ENCODE assay signal across 8 mouse cellular contexts in the genomic region with DNA sequence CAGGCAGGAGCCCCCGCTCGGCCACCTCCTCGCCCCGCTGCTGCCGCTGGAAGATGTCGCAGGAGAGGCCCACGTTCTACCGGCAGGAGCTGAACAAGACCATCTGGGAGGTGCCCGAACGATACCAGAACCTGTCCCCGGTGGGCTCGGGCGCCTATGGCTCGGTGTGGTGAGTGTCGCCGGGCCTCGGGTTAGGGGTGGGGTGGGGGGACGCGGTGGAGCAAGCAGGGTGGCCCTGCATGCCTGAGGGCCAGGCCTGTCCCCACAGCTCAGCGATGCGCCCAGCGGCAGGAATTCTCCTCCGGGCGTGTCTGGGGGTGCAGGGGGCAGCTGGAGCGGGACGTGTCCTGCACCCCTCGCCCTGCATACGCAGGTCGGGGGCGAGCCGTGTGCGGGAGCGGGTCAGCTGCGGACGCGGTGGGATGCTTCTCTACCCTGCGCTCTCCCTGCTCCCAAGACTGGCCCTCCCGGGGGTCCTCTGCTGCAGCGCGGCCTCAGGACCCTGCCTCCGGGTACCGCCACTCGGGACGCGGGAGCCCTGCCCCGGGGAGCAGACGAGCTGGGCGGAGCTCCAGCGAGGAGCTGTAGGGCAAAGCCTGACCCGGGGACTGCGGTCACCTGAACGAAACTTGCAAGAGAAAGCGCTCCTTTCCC. TPM values are rescaled to one million over a fixed set of nuclear protein-coding genes. Genes with fewer than 3 reads are reported as not detected.
DNase-seq lines count a peak whose midpoint lies in the region; ATAC-seq and TF ChIP-seq lines count a peak whose summit lies in the region.

No protein-coding gene starts in this region.

- ATAC-seq in erythroblast, adult 5-6 weeks (replicated peaks; ENCODE audit: low FRiP score, poor library complexity, severe bottlenecking): peak; percentile 53; the same call in 1 of the 2 replicates
- ATAC-seq in limb, embryonic 11.5 days (ENCODE audit: insufficient number of reproducible peaks, low FRiP score, low TSS enrichment, low read depth): peak; percentile 28; the same call in 1 of the 2 replicates
- ATAC-seq in midbrain, embryonic 14.5 days (ENCODE audit: low FRiP score, low TSS enrichment): peak; percentile 56

- H3K4me1 ChIP-seq in bone marrow, adult 2 months (ENCODE audit: control insufficient read depth, insufficient read depth, low read length): peaks cover 4% of the 10 kb centered on the region
- peaks cover 11% of the 10 kb centered on the region for H3K4me1 ChIP-seq in limb, embryonic 11.5 days (ENCODE audit: control insufficient read depth, insufficient read depth, low read length)
- H3K4me1 ChIP-seq in midbrain, embryonic 14.5 days (ENCODE audit: control insufficient read depth, insufficient read depth, low read length): peaks cover 28% of the 10 kb centered on the region

- H3K9ac ChIP-seq in limb, embryonic 11.5 days (ENCODE audit: low read length): peak overlapping the region; percentile 87
- H3K9ac ChIP-seq in midbrain, embryonic 14.5 days (replicated peaks; ENCODE audit: low read length): peak overlapping the region; percentile 90

- intact Hi-C loops in heart, postnatal 14 days (cut with DNase I): loop anchor here (1.0 to 5.0 kb wide), 8 partner anchors 21 to 330 kb away; a partner anchor contains a TSS

- 0 out of 2 replicates have a peak, but pooled peaks cover 2% of the 10 kb centered on the region for H3K27me3 ChIP-seq in limb, embryonic 11.5 days (ENCODE audit: control insufficient read depth, insufficient read depth, low read length)
- H3K27me3 ChIP-seq in midbrain, embryonic 14.5 days (ENCODE audit: control insufficient read depth, insufficient read depth, low read length): no peaks in the 10 kb centered on the region; the same call in 1 of the 2 replicates

- no peaks in the 10 kb centered on the region for H3K9me3 ChIP-seq in limb, embryonic 11.5 days (ENCODE audit: control insufficient read depth, low read length)
- H3K9me3 ChIP-seq in midbrain, embryonic 14.5 days (ENCODE audit: control insufficient read depth, low read length): no peaks in the 10 kb centered on the region

- no peaks in the 10 kb centered on the region for H3K36me3 ChIP-seq in limb, embryonic 11.5 days (ENCODE audit: control insufficient read depth, insufficient read depth, low read length)
- no peaks in the 10 kb centered on the region for H3K36me3 ChIP-seq in midbrain, embryonic 14.5 days (ENCODE audit: control insufficient read depth, insufficient read depth, low read length)

- peak overlapping the region; percentile 97 for H3K27ac ChIP-seq in bone marrow, adult 2 months (ENCODE audit: control insufficient read depth, insufficient read depth, low read depth, low read length, poor library complexity)
- peak overlapping the region; percentile 81 for H3K27ac ChIP-seq in limb, embryonic 11.5 days (replicated peaks; ENCODE audit: low read depth, low read length)
- peak overlapping the region; percentile 95 for H3K27ac ChIP-seq in midbrain, embryonic 14.5 days (replicated peaks; ENCODE audit: low read depth, low read length)

- H3K4me2 ChIP-seq in limb, embryonic 11.5 days (ENCODE audit: low read depth, severe bottlenecking): peak overlapping the region; percentile 77
- peak overlapping the region; percentile 70 for H3K4me2 ChIP-seq in midbrain, embryonic 14.5 days (ENCODE audit: low read length)

- H3K4me3 ChIP-seq in bone marrow, adult 2 months (replicated peaks; ENCODE audit: control insufficient read depth, low read depth, low read length): peak overlapping the region; percentile 86
- peak overlapping the region; percentile 87 for H3K4me3 ChIP-seq in limb, embryonic 11.5 days (ENCODE audit: low read depth, low read length)
- peak overlapping the region; percentile 95 for H3K4me3 ChIP-seq in midbrain, embryonic 14.5 days (replicated peaks; ENCODE audit: low read depth, low read length)

- no peak for TF ChIP-seq CTCF in bone marrow, adult 2 months (IDR thresholded peaks at IDR 0.05; ENCODE audit: control insufficient read depth, insufficient read depth, low read length)

- DNase-seq in frontal cortex, postnatal 25 days (ENCODE audit: low spot score in 2 of 2): peak; percentile 15 to 23
- DNase-seq in frontal cortex, adult 2 months (ENCODE audit: extremely low spot score in 1 of 2, low spot score in 1 of 2): no peak
- peak; percentile 64 to 70 for DNase-seq in heart, postnatal 14 days
- DNase-seq in limb, embryonic 11.5 days (ENCODE audit: low spot score): peak; percentile 69
- peak; percentile 68 for DNase-seq in midbrain, embryonic 14.5 days
- peak; percentile 63 to 85 for DNase-seq in spleen, postnatal 4 days (ENCODE audit: low spot score in 2 of 2)

- no peak for TF ChIP-seq POLR2A in bone marrow, adult 2 months (IDR thresholded peaks at IDR 0.05; ENCODE audit: borderline replicate concordance, control insufficient read depth, low read depth, low read length)

- under 1% methylated on average over 53 of the region's 53 CpGs for WGBS in bone marrow, adult 2 months
- 0% methylated on average over 50 of the region's 53 CpGs for WGBS in limb, embryonic 11.5 days
- under 1% methylated on average over 53 of the region's 53 CpGs for WGBS in midbrain, embryonic 14.5 days

RNA-seq across cellular contexts. Expression of a gene that starts 0.7 kb away (rescaled TPM):
- polyA plus RNA-seq in frontal cortex, adult 2 months (2012; rRNA removed): 108 and 110 TPM in 2 replicates
- 35.7 and 100 TPM in 2 replicates for polyA plus RNA-seq in bone marrow, adult 2 months (2011; ENCODE audit: insufficient read depth, insufficient read length, low replicate concordance, missing spikeins)
- total RNA-seq in erythroblast, adult 5-6 weeks (2015; ENCODE audit: low replicate concordance): 31.5 and 44.7 TPM in 2 replicates
- total RNA-seq in erythroblast, adult 5-6 weeks (2017; ENCODE audit: low replicate concordance): 20.5 and 29.3 TPM in 2 replicates
- 10 to 100 TPM; 51.2 to 51.4 TPM for total RNA-seq in heart, postnatal 14 days (2021)
- polyA plus RNA-seq in limb, embryonic 11.5 days (2014; fragmentation: Nextera tagmentation; extraction: Ambion mirVana): 51.5 and 53.8 TPM in 2 replicates
- polyA plus RNA-seq in midbrain, embryonic 14.5 days (2014; fragmentation: Nextera tagmentation; extraction: Ambion mirVana): 26.8 and 32.7 TPM in 2 replicates

RNA-seq across cellular contexts. Expression of a gene that starts 1.8 kb away (rescaled TPM):
- polyA plus RNA-seq in frontal cortex, adult 2 months (2012; rRNA removed): 8.6 TPM in 2 replicates
- 5.3 and 5.9 TPM in 2 replicates for polyA plus RNA-seq in bone marrow, adult 2 months (2011; ENCODE audit: insufficient read depth, insufficient read length, low replicate concordance, missing spikeins)
- 2.9 and 3.7 TPM in 2 replicates for total RNA-seq in erythroblast, adult 5-6 weeks (2015; ENCODE audit: low replicate concordance)
- total RNA-seq in erythroblast, adult 5-6 weeks (2017; ENCODE audit: low replicate concordance): 3.5 TPM in 1 of 2 replicates, not detected in the other
- under 1 TPM; 0.59 to 0.62 TPM for total RNA-seq in heart, postnatal 14 days (2021)
- polyA plus RNA-seq in limb, embryonic 11.5 days (2014; fragmentation: Nextera tagmentation; extraction: Ambion mirVana): 0.43 and 0.61 TPM in 2 replicates
- polyA plus RNA-seq in midbrain, embryonic 14.5 days (2014; fragmentation: Nextera tagmentation; extraction: Ambion mirVana): 1.4 and 1.8 TPM in 2 replicates

RNA-seq across cellular contexts. Expression of a gene that starts 34.1 kb away (rescaled TPM):
- 0.95 and 1.1 TPM in 2 replicates for polyA plus RNA-seq in frontal cortex, adult 2 months (2012; rRNA removed)
- 2.7 and 6.1 TPM in 2 replicates for polyA plus RNA-seq in bone marrow, adult 2 months (2011; ENCODE audit: insufficient read depth, insufficient read length, low replicate concordance, missing spikeins)
- not detected in 2 replicates for total RNA-seq in erythroblast, adult 5-6 weeks (2015; ENCODE audit: low replicate concordance)
- total RNA-seq in erythroblast, adult 5-6 weeks (2017; ENCODE audit: low replicate concordance): 8.5 TPM in 1 of 2 replicates, not detected in the other
- total RNA-seq in heart, postnatal 14 days (2021): 1 to 10 TPM in 1 of 2 experiments, under 1 TPM in 1; 0.98 to 1.4 TPM
- 2.1 and 2.8 TPM in 2 replicates for polyA plus RNA-seq in limb, embryonic 11.5 days (2014; fragmentation: Nextera tagmentation; extraction: Ambion mirVana)
- polyA plus RNA-seq in midbrain, embryonic 14.5 days (2014; fragmentation: Nextera tagmentation; extraction: Ambion mirVana): 2.1 TPM in 2 replicates

Comparison
In these comparisons a context has a peak if more than half of its experiments do, and no peak if none do; other contexts are left out.
1. DNase-seq: peak in frontal cortex, postnatal 25 days (2 of 2), heart, postnatal 14 days (2 of 2), limb, embryonic 11.5 days (single experiment), midbrain, embryonic 14.5 days (single experiment) and spleen, postnatal 4 days (2 of 2); none in frontal cortex, adult 2 months (0 of 2).
2. Peak in every context shown above with its lines, with median percentiles within 50 percentile points of each other: H3K27ac ChIP-seq, H3K4me3 ChIP-seq and ATAC-seq.